In the genomic region with DNA sequence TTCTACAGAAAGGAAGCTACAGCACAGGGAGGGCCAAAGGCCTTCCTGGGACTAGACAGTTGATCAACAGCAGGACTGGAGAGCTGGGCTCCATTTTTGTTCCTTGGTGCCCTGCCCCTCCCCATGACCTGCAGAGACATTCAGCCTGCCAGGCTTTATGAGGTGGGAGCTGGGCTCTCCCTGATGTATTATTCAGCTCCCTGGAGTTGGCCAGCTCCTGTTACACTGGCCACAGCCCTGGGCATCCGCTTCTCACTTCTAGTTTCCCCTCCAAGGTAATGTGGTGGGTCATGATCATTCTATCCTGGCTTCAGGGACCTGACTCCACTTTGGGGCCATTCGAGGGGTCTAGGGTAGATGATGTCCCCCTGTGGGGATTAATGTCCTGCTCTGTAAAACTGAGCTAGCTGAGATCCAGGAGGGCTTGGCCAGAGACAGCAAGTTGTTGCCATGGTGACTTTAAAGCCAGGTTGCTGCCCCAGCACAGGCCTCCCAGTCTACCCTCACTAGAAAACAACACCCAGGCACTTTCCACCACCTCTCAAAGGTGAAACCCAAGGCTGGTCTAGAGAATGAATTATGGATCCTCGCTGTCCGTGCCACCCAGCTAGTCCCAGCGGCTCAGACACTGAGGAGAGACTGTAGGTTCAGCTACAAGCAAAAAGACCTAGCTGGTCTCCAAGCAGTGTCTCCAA, we compare ENCODE assay signal across 22 mouse cellular contexts. TPM values are rescaled to one million over a fixed set of nuclear protein-coding genes. Genes with fewer than 3 reads are reported as not detected.
"Had no signal": no experiment of that assay in that cellular context is flagged by ENCODE, and none has a peak within 500 bp of the region (broad histone marks: within the 10 kb centered on the region; RNA-seq: fewer than 3 reads in every experiment).

No protein-coding gene starts in this region.

- H3K9me3 ChIP-seq: limb, embryonic 13.5 days; liver, embryonic 12.5 days; liver, embryonic 15.5 days; lung, embryonic 15.5 days; megakaryocyte, embryonic 14.5 days; midbrain, embryonic 10.5 days had no signal

- H3K4me3 ChIP-seq: left cerebral cortex, adult 2 months; limb, embryonic 13.5 days; liver, embryonic 12.5 days; liver, embryonic 15.5 days; lung, embryonic 15.5 days; megakaryocyte, embryonic 14.5 days; midbrain, embryonic 10.5 days had no signal

- DNase-seq: kidney, adult 2 months; kidney, postnatal 14 days; layer of hippocampus, postnatal 36 days; liver; lung, adult 18-20 months; lung, postnatal 10 days; lung, postnatal 36 days; midbrain, embryonic 14.5 days; right cerebral cortex, postnatal 14 days; right cerebral cortex, postnatal 4 days; thymus, adult 18-20 months; thymus, postnatal 36 days had no signal

- H3K27ac ChIP-seq: left cerebral cortex, adult 2 months; limb, embryonic 13.5 days; liver, embryonic 12.5 days; liver, embryonic 15.5 days; lung, embryonic 15.5 days; midbrain, embryonic 10.5 days; stomach, postnatal 0 days had no signal

- H3K4me2 ChIP-seq: limb, embryonic 13.5 days; liver, embryonic 12.5 days; liver, embryonic 15.5 days; lung, embryonic 15.5 days had no signal

- H3K36me3 ChIP-seq: limb, embryonic 13.5 days; liver, embryonic 12.5 days; liver, embryonic 15.5 days; lung, embryonic 15.5 days had no signal

- H3K9ac ChIP-seq: limb, embryonic 13.5 days; liver, embryonic 12.5 days; liver, embryonic 15.5 days; lung, embryonic 15.5 days had no signal

- H3K4me1 ChIP-seq: lung, embryonic 15.5 days; megakaryocyte, embryonic 14.5 days had no signal

- ATAC-seq: inflammation-experienced regulatory T-cells, adult 6 months; intestine, embryonic 16.5 days; liver, embryonic 12.5 days had no signal

- H3K27me3 ChIP-seq: limb, embryonic 13.5 days; lung, embryonic 15.5 days had no signal

RNA-seq across cellular contexts. Expression of a gene that starts 6.7 kb away (rescaled TPM):
- polyA plus RNA-seq: midbrain, embryonic 14.5 days had no signal
